Mouse (Mus musculus): ENCODE data around the gene Socs3. TPM values are rescaled to one million over a fixed set of nuclear protein-coding genes. Genes with fewer than 3 reads are reported as not detected.

Socs3 gene
- total RNA-seq, 2 experiments from 2014 or later = 2.3 to 2.6 TPM

DNA sequence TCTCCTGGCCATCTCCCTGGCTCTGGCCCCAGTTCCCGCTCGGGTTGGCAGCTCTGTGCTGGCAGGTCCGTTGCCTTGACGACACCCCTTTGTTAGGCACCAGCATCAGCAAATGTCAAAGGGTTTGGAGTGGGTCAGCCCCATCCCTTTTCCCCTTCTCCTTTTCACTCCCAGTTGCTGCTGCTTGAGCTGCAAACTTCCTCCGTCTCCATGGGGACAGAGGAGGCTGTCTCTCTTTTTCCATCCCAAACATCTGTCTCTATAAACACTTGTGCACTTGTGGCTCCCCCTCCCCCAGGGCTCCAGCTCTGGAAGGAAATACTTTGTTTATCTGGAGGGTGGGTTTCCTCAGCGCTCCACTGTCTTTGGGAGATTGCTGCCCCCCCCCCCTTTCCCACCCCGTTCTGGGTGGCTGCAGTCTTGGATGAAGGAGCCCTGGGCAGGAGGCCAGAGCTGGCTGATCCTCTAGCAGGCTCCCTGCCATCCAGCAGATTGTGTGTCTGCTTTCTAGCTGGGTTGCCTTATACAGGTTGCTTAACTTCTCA lies 30.0 kb downstream of the Socs3 start:
- intact Hi-C loops (cut with DNase I) = no loop called here

DNA sequence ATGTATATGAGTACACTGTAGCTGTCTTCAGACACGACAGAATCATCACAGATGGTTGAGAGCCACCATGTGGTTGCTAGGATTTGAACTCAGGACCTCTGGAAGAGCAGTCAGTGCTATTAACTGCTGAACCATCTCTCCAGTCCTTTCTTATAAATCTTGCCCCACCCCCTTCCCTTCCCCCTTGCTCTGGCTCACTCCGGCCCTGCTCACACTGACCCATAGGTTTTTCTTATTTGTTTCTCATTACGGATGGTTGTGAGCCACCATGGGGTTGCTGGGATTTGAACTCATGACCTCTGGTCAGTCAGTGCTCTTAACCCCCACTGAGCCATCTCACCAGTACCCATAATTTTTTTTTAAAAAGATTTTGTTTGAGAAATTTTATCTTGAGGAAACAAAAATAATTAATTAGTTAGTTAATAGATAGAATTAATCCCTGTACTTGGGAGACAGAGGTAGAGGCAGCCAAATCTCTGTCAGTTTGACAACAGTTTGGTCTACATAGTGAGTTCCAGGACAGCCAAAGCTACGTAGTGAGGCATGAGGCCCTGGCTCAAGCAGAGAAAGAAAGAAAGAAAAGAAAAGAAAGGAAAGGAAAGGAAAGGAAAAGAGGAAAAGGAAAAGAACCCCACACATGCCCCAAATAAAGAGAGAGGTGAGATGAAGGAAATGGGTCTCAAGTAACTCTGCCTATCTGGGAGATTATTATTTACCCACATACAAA lies 30.7 kb downstream of the Socs3 start:
- intact Hi-C loops (cut with DNase I) = no loop called here

More for the DNA sequence above, 30.0 kb downstream of the Socs3 start:
- DNase-seq (ENCODE audit: extremely low spot score in 1 of 2, low spot score in 2 of 2) = peak; percentile 75 to 83

DNA sequence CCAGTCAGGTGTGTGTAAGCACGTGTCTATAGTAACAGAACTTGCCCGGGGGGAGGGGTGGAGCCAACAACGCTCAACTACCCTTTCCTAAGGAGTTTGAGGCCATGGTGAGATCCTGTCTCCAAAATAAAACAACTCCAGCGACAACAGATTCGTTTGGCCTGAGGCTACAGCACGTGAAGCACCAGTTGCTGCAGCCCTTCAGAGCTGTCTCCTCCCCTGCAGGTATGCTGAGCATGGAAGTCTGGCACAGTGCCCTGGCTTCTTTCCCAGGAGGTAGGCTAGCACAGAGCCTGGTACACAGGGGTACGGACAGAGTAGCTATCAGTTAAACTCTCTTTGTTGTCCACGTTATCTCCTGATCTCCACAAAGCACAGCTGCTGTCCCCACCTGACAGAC lies 33.6 kb downstream of the Socs3 start:
- peak in 1 of 2 experiments; percentile 65 for DNase-seq (ENCODE audit: extremely low spot score in 1 of 2, low spot score in 2 of 2)
- intact Hi-C loops (cut with DNase I) = no loop called here

More for the DNA sequence above, 30.7 kb downstream of the Socs3 start:
- no peak for DNase-seq (ENCODE audit: extremely low spot score in 1 of 2, low spot score in 2 of 2)

DNA sequence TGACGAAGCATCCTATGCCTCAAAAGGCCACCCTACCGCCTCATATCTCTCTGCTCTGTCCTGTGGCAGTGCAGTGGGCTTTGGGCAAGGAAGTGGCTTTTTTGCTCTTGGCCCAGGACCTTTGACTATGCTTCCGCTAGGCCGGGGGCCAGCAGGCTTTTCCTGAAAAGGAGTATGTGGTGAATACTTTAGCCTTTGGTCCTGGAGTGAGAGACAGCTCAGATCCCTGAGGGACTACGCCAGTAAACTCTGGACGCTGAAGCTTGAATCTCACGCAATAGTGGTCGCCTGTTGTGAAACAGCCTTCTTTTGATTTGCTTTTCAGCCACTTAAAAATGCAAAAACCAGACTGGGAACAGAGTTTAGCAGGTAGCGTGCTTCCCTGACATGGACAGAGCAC lies 34.2 kb downstream of the Socs3 start:
- intact Hi-C loops (cut with DNase I) = no loop called here
- no peak for DNase-seq (ENCODE audit: extremely low spot score in 1 of 2, low spot score in 2 of 2)

DNA sequence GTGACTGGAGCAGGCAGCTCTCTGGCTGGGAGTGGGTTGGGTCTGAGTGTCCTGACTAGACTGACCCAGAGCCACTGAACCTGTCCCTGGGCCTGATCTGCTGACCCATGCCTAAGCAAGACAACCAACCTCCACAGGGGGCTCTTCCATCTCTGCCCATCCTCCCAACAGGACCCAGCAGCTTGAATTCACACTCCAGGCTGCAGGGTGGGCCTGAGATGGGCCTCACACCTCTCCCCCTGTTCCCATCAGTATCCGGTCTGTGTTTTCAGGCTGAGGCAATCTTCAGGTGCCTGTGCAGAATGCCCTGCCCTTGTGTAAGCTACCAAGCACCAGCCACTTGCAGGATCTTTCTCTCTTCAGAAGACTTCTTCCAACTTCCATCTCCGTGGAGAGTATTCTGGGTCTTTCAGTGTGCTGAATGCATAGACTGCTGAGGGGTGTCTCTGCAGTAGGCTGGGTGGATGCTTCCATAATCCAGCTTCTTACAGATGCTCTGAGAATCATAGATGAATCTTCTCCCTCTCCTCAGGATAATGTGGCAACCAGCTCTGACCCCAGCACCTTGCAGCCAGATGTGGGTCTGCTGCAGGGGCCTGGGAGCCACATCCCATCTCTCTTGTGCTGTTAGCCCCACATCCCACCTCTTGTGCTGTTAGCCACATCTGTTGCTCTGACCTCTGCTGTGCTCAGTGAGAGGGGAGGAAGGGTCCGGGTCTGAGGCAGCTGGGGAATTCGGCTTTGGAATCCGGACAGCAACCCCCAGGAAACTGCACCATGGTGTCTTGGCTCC lies 35.1 kb downstream of the Socs3 start:
- intact Hi-C loops (cut with DNase I) = loop anchor here (5.0 kb wide), 1 partner anchor 33 kb away; no protein-coding TSS in a partner anchor

DNA sequence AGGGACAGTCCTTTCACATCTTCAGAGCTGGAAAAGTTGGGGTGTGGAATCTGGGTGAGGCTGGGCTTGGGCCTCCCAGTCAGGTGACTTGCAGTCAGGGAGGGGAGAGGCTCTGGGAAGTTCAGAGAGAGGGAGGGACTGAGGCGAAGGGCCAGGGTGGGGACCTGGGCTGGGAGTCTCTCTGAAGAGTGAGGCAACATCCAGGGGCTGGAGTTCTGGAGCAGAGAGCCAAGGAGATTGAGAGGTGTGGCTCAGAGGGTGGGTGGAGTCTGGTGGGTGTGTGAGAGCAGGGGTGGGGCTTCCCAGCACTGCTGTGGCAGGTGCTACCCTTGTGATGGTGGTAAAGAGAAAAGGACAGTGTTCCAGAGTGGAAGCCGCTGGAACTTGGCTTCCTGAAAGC lies 35.7 kb downstream of the Socs3 start:
- peak in 1 of 2 experiments; percentile 65 for DNase-seq (ENCODE audit: extremely low spot score in 1 of 2, low spot score in 2 of 2)
- intact Hi-C loops (cut with DNase I) = loop anchor here (5.0 kb wide), 1 partner anchor 33 kb away; no protein-coding TSS in a partner anchor

More for the DNA sequence above, 35.1 kb downstream of the Socs3 start:
- DNase-seq (ENCODE audit: extremely low spot score in 1 of 2, low spot score in 2 of 2) = no peak

DNA sequence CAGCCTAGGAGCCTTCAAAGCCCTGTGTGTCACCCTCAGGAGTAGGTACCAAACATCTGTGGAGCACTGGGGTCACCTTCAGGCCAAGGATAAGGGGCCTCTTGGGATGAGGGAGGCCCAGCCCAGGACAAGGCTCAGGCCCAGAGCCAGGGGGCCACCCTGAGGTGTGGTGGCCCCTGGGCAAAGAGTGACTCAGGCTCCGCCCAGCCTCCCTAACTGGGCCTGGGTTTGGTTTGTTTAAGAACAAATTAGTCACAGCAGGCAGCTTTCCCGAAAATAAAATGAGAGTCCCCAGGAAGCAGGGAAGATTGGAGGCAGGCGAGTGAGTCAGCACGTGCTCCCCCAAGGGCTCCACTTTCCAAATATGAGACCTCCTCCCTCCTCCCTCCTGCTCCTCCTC lies 37.7 kb downstream of the Socs3 start:
- DNase-seq (ENCODE audit: extremely low spot score in 1 of 2, low spot score in 2 of 2) = no peak
- intact Hi-C loops (cut with DNase I) = loop anchor here (5.0 kb wide), 1 partner anchor 35 kb away; no protein-coding TSS in a partner anchor

DNA sequence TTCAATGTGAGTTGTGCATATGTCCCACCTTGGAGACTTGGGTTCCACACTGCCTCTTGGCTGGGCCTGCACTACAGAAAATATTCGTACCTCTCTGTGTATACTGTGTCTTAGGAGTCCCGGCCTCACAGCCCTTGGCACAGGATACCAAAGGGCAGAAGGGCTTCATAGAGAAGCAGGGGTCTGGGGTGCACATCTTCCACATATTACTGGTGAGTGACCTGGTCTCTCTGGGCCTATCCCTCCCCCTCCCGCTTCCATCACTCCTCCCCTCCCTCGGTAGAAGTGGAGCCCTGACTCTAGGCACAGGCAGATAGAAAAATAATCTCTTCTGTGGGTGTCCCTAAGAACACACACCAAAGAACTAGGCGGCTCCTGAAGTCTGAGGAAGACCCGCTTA lies 38.3 kb downstream of the Socs3 start:
- DNase-seq (ENCODE audit: extremely low spot score in 1 of 2, low spot score in 2 of 2) = no peak
- intact Hi-C loops (cut with DNase I) = loop anchor here (5.0 kb wide), 1 partner anchor 36 kb away; no protein-coding TSS in a partner anchor

DNA sequence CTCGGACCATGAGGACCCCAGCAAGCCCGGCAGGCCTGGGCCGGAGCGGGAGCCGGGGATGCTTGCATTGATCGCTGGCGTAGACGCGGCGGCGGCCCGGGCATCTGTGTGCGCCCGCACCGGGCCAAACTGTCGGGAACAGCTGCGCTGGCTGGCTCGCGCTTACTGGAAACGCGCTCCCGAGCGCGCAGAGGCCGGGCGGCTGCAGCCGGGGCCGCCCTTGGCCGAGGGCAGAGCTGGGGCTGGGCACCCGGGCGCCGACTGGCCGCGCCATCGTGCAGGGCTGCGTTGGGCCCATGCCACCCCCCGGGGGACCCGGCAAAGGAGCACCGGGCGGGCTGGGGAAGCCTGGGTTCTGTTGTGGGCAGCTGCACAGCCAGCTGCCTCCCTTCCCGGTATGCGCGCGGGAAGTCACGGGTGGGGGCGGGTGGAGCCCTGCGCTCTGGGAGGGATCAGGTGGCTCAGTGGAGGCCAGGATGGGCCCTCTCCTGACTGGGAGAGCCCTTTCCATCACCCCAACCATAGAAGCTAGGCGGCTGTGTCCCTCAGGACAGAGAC lies 39.0 kb downstream of the Socs3 start:
- DNase-seq (ENCODE audit: extremely low spot score in 1 of 2, low spot score in 2 of 2) = peak in 1 of 2 experiments; percentile 69
- intact Hi-C loops (cut with DNase I) = loop anchor here (5.0 kb wide), 1 partner anchor 36 kb away; no protein-coding TSS in a partner anchor

DNA sequence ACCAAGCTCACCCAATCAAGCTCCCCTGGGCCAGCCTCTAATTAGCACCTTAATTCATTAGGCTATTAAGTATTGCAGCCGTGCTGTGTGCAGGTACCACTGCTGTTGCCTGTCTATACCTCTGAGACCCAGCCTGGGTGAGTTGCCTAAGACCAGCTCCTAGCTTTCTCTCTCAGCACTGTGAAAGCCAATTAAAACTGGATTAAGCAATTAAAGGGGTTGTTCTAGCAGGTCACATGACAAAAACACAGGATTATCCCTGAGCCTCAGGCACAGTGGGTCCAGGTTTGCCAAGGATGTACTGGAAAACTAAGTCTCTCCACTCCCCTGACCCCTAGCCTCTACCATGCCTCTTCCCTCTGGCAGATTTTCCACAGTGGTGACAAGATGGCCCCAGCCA lies 44.3 kb downstream of the Socs3 start:
- intact Hi-C loops (cut with DNase I) = no loop called here
- no peak for DNase-seq (ENCODE audit: extremely low spot score in 1 of 2, low spot score in 2 of 2)

DNA sequence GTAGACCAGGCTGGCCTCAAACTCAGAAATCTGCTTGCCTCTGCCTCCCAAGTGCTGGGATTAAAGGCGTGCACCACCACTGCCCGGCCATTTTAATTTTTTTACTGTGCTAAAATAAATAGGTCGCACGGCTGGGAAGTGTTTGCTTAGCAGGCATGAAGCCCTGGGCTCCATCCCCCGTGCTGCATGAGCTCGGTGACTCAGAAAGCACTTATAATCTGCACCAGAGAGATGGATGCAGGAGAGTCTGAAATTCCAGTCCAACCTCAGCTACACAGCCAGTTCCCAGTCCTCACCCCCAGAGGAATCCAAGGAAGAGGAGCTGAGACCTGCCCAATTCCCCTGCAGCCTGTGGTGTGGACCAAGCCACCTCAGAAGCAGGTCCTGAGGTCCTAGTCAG lies 45.4 kb downstream of the Socs3 start:
- intact Hi-C loops (cut with DNase I) = no loop called here
- DNase-seq (ENCODE audit: extremely low spot score in 1 of 2, low spot score in 2 of 2) = no peak

DNA sequence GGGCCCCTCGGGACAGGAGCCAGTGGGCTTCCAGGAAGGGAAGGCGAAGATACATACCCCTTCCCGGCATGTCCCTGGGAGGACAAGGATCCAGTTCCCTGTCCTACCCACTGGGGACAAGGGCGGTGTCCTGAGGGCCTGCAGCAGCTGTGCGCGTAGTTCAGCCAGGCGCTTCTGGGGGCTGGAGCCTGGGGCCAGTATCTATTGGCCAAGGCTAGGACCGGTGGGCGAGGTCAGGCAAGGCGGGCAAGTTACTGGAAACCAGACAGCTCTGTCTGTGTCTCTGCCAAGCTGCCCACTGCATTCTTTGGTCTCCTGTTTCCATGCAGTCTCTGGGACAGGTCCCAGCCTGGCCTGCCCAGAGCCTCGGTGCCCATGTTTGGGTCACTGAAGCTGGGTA lies 46.6 kb downstream of the Socs3 start:
- no peak for DNase-seq (ENCODE audit: extremely low spot score in 1 of 2, low spot score in 2 of 2)
- intact Hi-C loops (cut with DNase I) = no loop called here

DNA sequence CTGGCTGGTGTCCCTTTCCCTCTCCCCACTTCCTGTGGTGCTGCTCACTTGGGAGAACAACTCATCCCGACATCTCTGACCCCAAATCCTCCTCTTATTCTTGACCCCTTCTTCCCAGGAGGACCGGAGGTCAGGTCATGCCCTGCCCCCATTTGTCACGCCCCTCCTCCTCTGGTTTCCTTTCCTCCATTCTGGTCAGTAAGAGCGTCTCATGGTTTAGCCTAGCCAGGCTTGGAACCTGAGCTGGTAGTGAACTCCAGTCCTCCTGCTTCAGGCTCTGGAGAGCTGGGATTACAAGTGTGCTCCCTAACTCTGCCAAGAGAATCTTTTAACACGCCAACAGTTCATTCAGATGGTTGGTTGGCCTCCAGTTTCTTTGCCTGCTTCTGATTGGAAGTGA lies 50.6 kb downstream of the Socs3 start:
- no peak for DNase-seq (ENCODE audit: extremely low spot score in 1 of 2, low spot score in 2 of 2)

DNA sequence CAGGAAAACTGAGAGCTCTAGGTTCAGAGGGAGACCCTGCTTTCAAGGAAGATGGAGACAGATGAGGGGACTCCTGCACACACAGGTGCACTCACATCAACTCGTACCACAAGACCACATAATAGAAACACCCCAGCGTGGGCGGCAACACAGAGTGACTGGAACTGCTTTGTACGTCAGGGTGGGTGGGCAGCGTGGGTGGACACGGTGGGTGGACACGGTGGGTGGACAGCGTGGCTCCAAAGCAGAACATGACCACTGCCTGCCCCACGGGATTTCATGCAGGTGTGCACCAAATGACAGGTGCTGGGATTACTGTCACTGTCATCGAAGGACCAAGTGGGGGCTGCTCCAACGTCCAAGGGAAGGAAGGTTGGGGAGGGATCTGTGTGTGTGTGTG lies 51.3 kb downstream of the Socs3 start:
- intact Hi-C loops (cut with DNase I) = no loop called here
- no peak for DNase-seq (ENCODE audit: extremely low spot score in 1 of 2, low spot score in 2 of 2)

More for the DNA sequence above, 50.6 kb downstream of the Socs3 start:
- intact Hi-C loops (cut with DNase I) = no loop called here

Small RNA genes lying within 50 kb of the gene (microRNA-seq; reads per million reads assigned to microRNA genes)
- 3.4 reads per million, percentile 7 among the genes with 10 or more reads in this experiment for gene Mir6933

Other genes with a start within 250 kb of the Socs3 start
- gene Tmc8, start 188.0 kb downstream of the Socs3 start, total RNA-seq (2021) = 1 to 10 TPM in 1 of 2 experiments, under 1 TPM in 1; 0.79 to 1.5 TPM
- 1 to 10 TPM; 4.7 to 4.8 TPM for gene Tmc6, start 187.8 kb downstream of the Socs3 start, total RNA-seq (2021)
- not detected for gene 6030468B19Rik, start 172.4 kb downstream of the Socs3 start, total RNA-seq (2021)
- 1 to 10 TPM; 3.1 to 4.3 TPM for gene Gm20708, start 160.4 kb downstream of the Socs3 start, total RNA-seq (2021)
- 10 to 100 TPM in 1 of 2 experiments, 1 to 10 TPM in 1; 7.5 to 10.9 TPM for gene Syngr2, start 160.4 kb downstream of the Socs3 start, total RNA-seq (2021)
- 10 to 100 TPM in 1 of 2 experiments, 1 to 10 TPM in 1; 8.7 to 10.1 TPM for gene Afmid, start 144.1 kb downstream of the Socs3 start, total RNA-seq (2021)
- gene Tk1, start 144.0 kb downstream of the Socs3 start, total RNA-seq (2021) = 1 to 10 TPM; 2.6 to 4.4 TPM
- 1 to 10 TPM; 3.7 to 4.6 TPM for gene Birc5, start 120.8 kb downstream of the Socs3 start, total RNA-seq (2021)
- under 1 TPM in 1 of 2 experiments, not detected in 1; 0.36 TPM for gene Tmem235, start 109.3 kb downstream of the Socs3 start, total RNA-seq (2021)
- 1 to 10 TPM; 3.1 to 4.0 TPM for gene Tha1, start 96.6 kb downstream of the Socs3 start, total RNA-seq (2021)
- 10 to 100 TPM; 58.6 to 62.3 TPM for gene Pgs1, start 16.2 kb upstream of the Socs3 start, total RNA-seq (2021)
- under 1 TPM; 0.02 to 0.08 TPM for gene Dnah17, start 160.6 kb upstream of the Socs3 start, total RNA-seq (2021)

Measured in left cerebral cortex, postnatal 10 days (tissue).